Mouse (Mus musculus): Measurements from ENCODE around the gene Phf21a.

DNA sequence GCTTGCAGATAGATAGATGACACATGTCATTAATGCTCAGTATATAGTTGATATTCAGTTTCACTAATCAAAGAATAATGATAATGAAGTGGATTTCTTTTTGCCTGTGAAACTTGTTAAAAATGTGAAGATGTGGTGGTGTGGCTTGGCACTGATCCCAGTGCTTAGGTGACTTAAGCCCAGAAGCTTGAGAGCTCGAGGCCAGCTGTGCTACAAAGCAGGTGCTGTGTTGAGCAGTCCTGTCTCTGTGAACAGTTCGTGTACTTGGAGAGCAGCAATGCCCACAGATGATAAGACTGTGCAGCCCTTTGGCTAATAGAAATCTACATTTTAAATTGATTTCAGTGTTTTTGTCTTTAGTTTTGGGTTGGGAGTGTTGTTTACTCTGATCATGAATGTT lies 179.6 kb downstream of the Phf21a start:
- TF ChIP-seq CTCF (IDR thresholded peaks at IDR 0.05) (no peak), POLR2A (IDR thresholded peaks at IDR 0.05; ENCODE audit: insufficient read depth, low read depth, low read length) (no peak), EP300 (IDR thresholded peaks at IDR 0.05; ENCODE audit: insufficient read depth, low read depth, low read length) (no peak)
